ENCODE assay signal across 8 mouse cellular contexts in genomic region chr11:101225331-101226064, GRCm38 (mm10). TPM values are rescaled to one million over a fixed set of nuclear protein-coding genes. Genes with fewer than 3 reads are reported as not detected.
DNase-seq lines count a peak whose midpoint lies in the region; ATAC-seq lines count a peak whose summit lies in the region.

No protein-coding gene starts in this region.

- no peaks in the 10 kb centered on the region for H3K9me3 ChIP-seq in hindbrain, embryonic 10.5 days

- DNase-seq in cerebellum, postnatal 14 days, result peak; percentile 9 to 16
- DNase-seq in cerebellum, postnatal 36 days, result no peak
- peak; percentile 58 for DNase-seq in R1 (ENCODE audit: low read depth, low spot score)
- DNase-seq in hindbrain, embryonic 10.5 days (ENCODE audit: low spot score), result no peak
- DNase-seq in gastrocnemius, postnatal 25 days, result no peak
- no peak for DNase-seq in T-cell, adult 2 months (ENCODE audit: low spot score)
- no peak for DNase-seq in right cerebral cortex, postnatal 4 days

- peak overlapping the region; percentile 88 for H3K4me3 ChIP-seq in hindbrain, embryonic 10.5 days

- peaks cover 9% of the 10 kb centered on the region; the same call in 1 of the 2 replicates for H3K27me3 ChIP-seq in hindbrain, embryonic 10.5 days (ENCODE audit: insufficient read depth, poor library complexity, severe bottlenecking)

- WGBS in hindbrain, embryonic 10.5 days, result 19% methylated on average over 25 of the region's 25 CpGs

- peaks cover 30% of the 10 kb centered on the region for H3K4me1 ChIP-seq in hindbrain, embryonic 10.5 days (replicated peaks)

- H3K27ac ChIP-seq in hindbrain, embryonic 10.5 days, result peak overlapping the region; percentile 89

- H3K36me3 ChIP-seq in hindbrain, embryonic 10.5 days, result no peaks in the 10 kb centered on the region

- peak; percentile 6; the same call in 1 of the 2 replicates for ATAC-seq in megakaryocyte, adult 5-6 weeks (ENCODE audit: poor library complexity, severe bottlenecking)

RNA-seq across cellular contexts. Expression of gene Ezh1, which starts 0.8 kb away (rescaled TPM):
- polyA plus RNA-seq in hindbrain, embryonic 10.5 days (2016; fragmentation: Nextera tagmentation; extraction: Ambion mirVana), result 13.1 TPM in 2 replicates
- 20.0 and 20.8 TPM in 2 replicates for total RNA-seq in megakaryocyte, adult 5-6 weeks (2015)
- 20.0 and 20.1 TPM in 2 replicates for total RNA-seq in megakaryocyte, adult 5-6 weeks (2017)
- 10 to 100 TPM; 17.8 to 18.9 TPM for total RNA-seq in gastrocnemius, postnatal 25 days (2021)

RNA-seq across cellular contexts. Expression of gene Ramp2, which starts 20.3 kb away (rescaled TPM):
- polyA plus RNA-seq in hindbrain, embryonic 10.5 days (2016; fragmentation: Nextera tagmentation; extraction: Ambion mirVana), result 63.9 and 72.3 TPM in 2 replicates
- not detected in 2 replicates for total RNA-seq in megakaryocyte, adult 5-6 weeks (2015)
- not detected in 2 replicates for total RNA-seq in megakaryocyte, adult 5-6 weeks (2017)
- 10 to 100 TPM; 31.8 to 51.8 TPM for total RNA-seq in gastrocnemius, postnatal 25 days (2021)

RNA-seq across cellular contexts. Expression of gene Vps25, which starts 28.0 kb away (rescaled TPM):
- polyA plus RNA-seq in hindbrain, embryonic 10.5 days (2016; fragmentation: Nextera tagmentation; extraction: Ambion mirVana), result 135 TPM in 2 replicates
- 169 and 184 TPM in 2 replicates for total RNA-seq in megakaryocyte, adult 5-6 weeks (2015)
- 54.6 and 55.7 TPM in 2 replicates for total RNA-seq in megakaryocyte, adult 5-6 weeks (2017)
- 10 to 100 TPM; 31.8 to 36.4 TPM for total RNA-seq in gastrocnemius, postnatal 25 days (2021)

RNA-seq across cellular contexts. Expression of gene Wnk4, which starts 34.9 kb away (rescaled TPM):
- 6.7 and 7.6 TPM in 2 replicates for polyA plus RNA-seq in hindbrain, embryonic 10.5 days (2016; fragmentation: Nextera tagmentation; extraction: Ambion mirVana)
- total RNA-seq in megakaryocyte, adult 5-6 weeks (2015), result 0.27 TPM in 1 of 2 replicates, not detected in the other
- total RNA-seq in megakaryocyte, adult 5-6 weeks (2017), result 0.15 TPM in 1 of 2 replicates, not detected in the other
- total RNA-seq in gastrocnemius, postnatal 25 days (2021), result under 1 TPM in 1 of 2 experiments, not detected in 1; 0.48 TPM

RNA-seq across cellular contexts. Expression of gene Ccr10, which starts 50.3 kb away (rescaled TPM):
- 0.15 and 0.20 TPM in 2 replicates for polyA plus RNA-seq in hindbrain, embryonic 10.5 days (2016; fragmentation: Nextera tagmentation; extraction: Ambion mirVana)
- 0.11 TPM in 1 of 2 replicates, not detected in the other for total RNA-seq in megakaryocyte, adult 5-6 weeks (2015)
- total RNA-seq in megakaryocyte, adult 5-6 weeks (2017), result 0.07 and 0.37 TPM in 2 replicates
- not detected for total RNA-seq in gastrocnemius, postnatal 25 days (2021)

Comparison
In these comparisons a context has a peak if more than half of its experiments do, and no peak if none do; other contexts are left out.
1. DNase-seq: peak in cerebellum, postnatal 14 days (2 of 2) and R1 (single experiment); none in cerebellum, postnatal 36 days (0 of 2), hindbrain, embryonic 10.5 days (single experiment), gastrocnemius, postnatal 25 days (single experiment), T-cell, adult 2 months (single experiment) and right cerebral cortex, postnatal 4 days (single experiment).
2. RNA of gene Ramp2, which starts 20.3 kb away (total RNA-seq): 31.8 to 51.8 TPM in gastrocnemius, postnatal 25 days; not detected in megakaryocyte, adult 5-6 weeks; every median in the first group is over 10 times any median in the second.